Mouse (Mus musculus): ENCODE measurements around the gene Hif1an. TPM values are rescaled to one million over a fixed set of nuclear protein-coding genes. Genes with fewer than 3 reads are reported as not detected.

The Hif1an gene
- polyA plus RNA-seq, 1 experiment, result 14.9 TPM

- no peak overlapping the region for H3K4me3 ChIP-seq (replicated peaks; ENCODE audit: control insufficient read depth, low read depth, low read length)
- peaks cover 4% of the 10 kb centered on the region for H3K4me1 ChIP-seq (ENCODE audit: control insufficient read depth, insufficient read depth, low read length)
- 80% methylated on average over 10 of the region's 10 CpGs for WGBS
- TF ChIP-seq CTCF (IDR thresholded peaks at IDR 0.05; ENCODE audit: control insufficient read depth, insufficient read depth, low read length) (no peak), POLR2A (IDR thresholded peaks at IDR 0.05; ENCODE audit: borderline replicate concordance, control insufficient read depth, low read depth, low read length) (no peak)
- no peak overlapping the region for H3K27ac ChIP-seq (ENCODE audit: control insufficient read depth, insufficient read depth, low read depth, low read length, poor library complexity)
Measured at GRCm38 (mm10) chr19:44582103-44582502, 19.5 kb downstream of the Hif1an start.

GRCm38 (mm10) chr19:44582638-44583309, 20.1 kb downstream of the Hif1an start:
- no peak overlapping the region for H3K27ac ChIP-seq (ENCODE audit: control insufficient read depth, insufficient read depth, low read depth, low read length, poor library complexity)
- 36% methylated on average over 9 of the region's 9 CpGs for WGBS
- peaks cover 2% of the 10 kb centered on the region; the same call in 1 of the 2 replicates for H3K4me1 ChIP-seq (ENCODE audit: control insufficient read depth, insufficient read depth, low read length)
- H3K4me3 ChIP-seq (replicated peaks; ENCODE audit: control insufficient read depth, low read depth, low read length), result no peak overlapping the region
- TF ChIP-seq POLR2A (IDR thresholded peaks at IDR 0.05; ENCODE audit: borderline replicate concordance, control insufficient read depth, low read depth, low read length) (no peak), CTCF (IDR thresholded peaks at IDR 0.05; ENCODE audit: control insufficient read depth, insufficient read depth, low read length) (peak; percentile 100)

DNA sequence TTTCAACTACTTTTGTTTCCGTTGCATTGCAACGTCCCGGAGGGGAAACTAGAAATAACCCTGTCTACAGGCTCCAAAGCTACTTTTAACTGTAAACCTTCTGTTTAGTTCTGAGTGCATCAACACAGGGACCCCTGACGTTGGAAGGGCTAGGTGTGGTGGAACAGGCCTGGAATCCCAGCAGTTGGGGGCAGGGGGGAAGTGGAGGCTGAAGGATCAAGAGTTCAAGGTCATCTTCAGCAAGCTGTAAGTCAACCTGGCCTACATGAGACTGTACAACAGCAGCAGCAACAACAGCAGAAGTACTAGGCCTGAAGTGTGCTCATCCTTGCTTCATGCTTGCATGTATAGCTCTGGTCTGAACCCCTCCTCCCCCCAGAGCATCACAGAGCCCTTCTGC, 25.4 kb downstream of the Hif1an start:
- Histone ChIP-seq H3K27ac (ENCODE audit: control insufficient read depth, insufficient read depth, low read depth, low read length, poor library complexity) (no peak overlapping the region), H3K4me3 (replicated peaks; ENCODE audit: control insufficient read depth, low read depth, low read length) (no peak overlapping the region), H3K4me1 (ENCODE audit: control insufficient read depth, insufficient read depth, low read length) (peaks cover 2% of the 10 kb centered on the region; the same call in 1 of the 2 replicates)
- 46% methylated on average over 4 of the region's 4 CpGs for WGBS
- TF ChIP-seq CTCF (IDR thresholded peaks at IDR 0.05; ENCODE audit: control insufficient read depth, insufficient read depth, low read length), result no peak

DNA sequence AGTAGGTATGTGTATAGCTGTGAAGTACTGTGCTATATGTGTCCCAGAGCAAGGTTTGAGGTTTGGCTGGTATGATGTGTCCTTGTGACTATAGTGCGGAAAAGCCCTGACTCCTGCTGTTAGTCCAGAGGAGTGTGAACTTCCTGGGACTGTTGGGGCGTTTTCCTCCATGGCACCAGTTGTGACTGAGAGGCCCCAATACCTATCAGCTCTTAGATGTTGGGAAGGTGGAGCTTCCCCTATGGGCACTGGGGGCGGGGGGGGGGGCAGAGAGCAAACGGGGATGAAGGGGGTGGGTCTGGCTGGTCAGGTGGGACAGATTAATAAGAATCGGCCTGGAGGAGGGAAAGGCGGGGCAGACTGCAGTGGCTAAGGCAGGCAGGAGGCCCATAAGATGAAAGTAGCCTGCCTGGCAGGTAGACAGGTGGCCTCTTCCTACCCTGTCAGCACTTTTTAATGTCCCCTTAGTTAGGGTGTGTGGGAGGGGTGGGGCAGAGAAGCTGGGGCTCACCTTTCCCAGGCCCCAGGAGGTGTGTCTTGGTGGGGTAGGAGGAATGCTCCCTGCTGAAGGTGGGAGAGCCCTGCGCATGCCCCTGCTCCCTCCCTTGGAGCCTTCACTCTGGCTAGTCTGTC, 27.1 kb downstream of the Hif1an start:
- Histone ChIP-seq H3K4me1 (ENCODE audit: control insufficient read depth, insufficient read depth, low read length) (peaks cover 2% of the 10 kb centered on the region; the same call in 1 of the 2 replicates), H3K4me3 (replicated peaks; ENCODE audit: control insufficient read depth, low read depth, low read length) (no peak overlapping the region), H3K27ac (ENCODE audit: control insufficient read depth, insufficient read depth, low read depth, low read length, poor library complexity) (no peak overlapping the region)
- no peak for TF ChIP-seq POLR2A (IDR thresholded peaks at IDR 0.05; ENCODE audit: borderline replicate concordance, control insufficient read depth, low read depth, low read length)
- TF ChIP-seq CTCF (IDR thresholded peaks at IDR 0.05; ENCODE audit: control insufficient read depth, insufficient read depth, low read length), result no peak
- 70% methylated on average over 7 of the region's 7 CpGs for WGBS

DNA sequence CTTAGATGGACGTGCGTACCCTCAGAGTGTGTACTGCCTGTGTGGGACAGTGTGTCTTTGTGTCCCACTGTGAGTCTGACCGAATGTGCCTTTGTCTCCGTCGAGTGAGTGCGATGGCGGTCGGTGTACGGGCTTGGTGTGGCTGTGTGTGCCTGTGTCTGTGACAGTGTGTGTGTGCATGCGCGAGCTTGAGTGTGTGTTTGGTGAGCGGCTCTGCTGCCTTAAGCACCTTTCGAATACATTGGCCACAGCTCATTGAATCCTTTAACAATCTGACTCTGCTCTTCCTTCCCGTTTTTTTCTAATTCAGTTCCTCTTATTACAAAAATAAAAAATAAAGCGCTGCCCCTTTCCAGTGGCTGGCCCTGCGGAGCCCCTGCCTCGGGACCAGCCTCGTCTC, 28.3 kb downstream of the Hif1an start:
- Histone ChIP-seq H3K4me1 (ENCODE audit: control insufficient read depth, insufficient read depth, low read length) (peaks cover 2% of the 10 kb centered on the region; the same call in 1 of the 2 replicates), H3K4me3 (replicated peaks; ENCODE audit: control insufficient read depth, low read depth, low read length) (no peak overlapping the region), H3K27ac (ENCODE audit: control insufficient read depth, insufficient read depth, low read depth, low read length, poor library complexity) (no peak overlapping the region)
- WGBS, result 31% methylated on average over 18 of the region's 18 CpGs
- no peak for TF ChIP-seq POLR2A (IDR thresholded peaks at IDR 0.05; ENCODE audit: borderline replicate concordance, control insufficient read depth, low read depth, low read length)
- TF ChIP-seq CTCF (IDR thresholded peaks at IDR 0.05; ENCODE audit: control insufficient read depth, insufficient read depth, low read length), result no peak

DNA sequence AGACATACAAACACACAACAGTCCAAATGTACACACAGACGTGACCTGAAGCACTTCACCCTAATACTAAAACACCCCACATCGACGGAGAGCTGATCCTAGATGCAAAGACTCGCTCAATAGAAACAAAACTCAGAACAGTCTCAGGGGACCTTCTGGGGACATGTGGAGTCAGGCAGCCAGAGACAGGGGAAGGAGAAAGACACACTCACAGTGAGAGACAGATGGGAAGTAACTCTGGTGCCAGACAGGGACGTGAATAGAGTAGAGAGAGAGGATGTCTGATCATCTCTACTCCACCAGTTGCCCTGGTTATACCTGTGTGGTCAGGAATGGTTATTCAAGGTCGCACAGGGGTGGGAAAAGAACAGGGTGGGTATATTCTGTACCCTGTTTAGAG, 29.0 kb downstream of the Hif1an start:
- no peak for TF ChIP-seq POLR2A (IDR thresholded peaks at IDR 0.05; ENCODE audit: borderline replicate concordance, control insufficient read depth, low read depth, low read length)
- TF ChIP-seq CTCF (IDR thresholded peaks at IDR 0.05; ENCODE audit: control insufficient read depth, insufficient read depth, low read length), result no peak

GRCm38 (mm10) chr19:44594180-44594579, 31.5 kb downstream of the Hif1an start:
- Histone ChIP-seq H3K27ac (ENCODE audit: control insufficient read depth, insufficient read depth, low read depth, low read length, poor library complexity) (no peak overlapping the region), H3K4me1 (ENCODE audit: control insufficient read depth, insufficient read depth, low read length) (peaks cover 2% of the 10 kb centered on the region; the same call in 1 of the 2 replicates), H3K4me3 (replicated peaks; ENCODE audit: control insufficient read depth, low read depth, low read length) (no peak overlapping the region)
- WGBS, result 88% methylated on average over 14 of the region's 14 CpGs
- no peak for TF ChIP-seq POLR2A (IDR thresholded peaks at IDR 0.05; ENCODE audit: borderline replicate concordance, control insufficient read depth, low read depth, low read length)
- no peak for TF ChIP-seq CTCF (IDR thresholded peaks at IDR 0.05; ENCODE audit: control insufficient read depth, insufficient read depth, low read length)

More for the DNA sequence above, 29.0 kb downstream of the Hif1an start:
- WGBS, result 47% methylated on average over 6 of the region's 6 CpGs
- H3K4me1 ChIP-seq (ENCODE audit: control insufficient read depth, insufficient read depth, low read length), result peaks cover 2% of the 10 kb centered on the region; the same call in 1 of the 2 replicates
- H3K27ac ChIP-seq (ENCODE audit: control insufficient read depth, insufficient read depth, low read depth, low read length, poor library complexity), result no peak overlapping the region
- no peak overlapping the region for H3K4me3 ChIP-seq (replicated peaks; ENCODE audit: control insufficient read depth, low read depth, low read length)

- Histone ChIP-seq H3K4me3 (replicated peaks; ENCODE audit: control insufficient read depth, low read depth, low read length) (no peak overlapping the region), H3K4me1 (ENCODE audit: control insufficient read depth, insufficient read depth, low read length) (no peaks in the 10 kb centered on the region), H3K27ac (ENCODE audit: control insufficient read depth, insufficient read depth, low read depth, low read length, poor library complexity) (no peak overlapping the region)
- no peak for TF ChIP-seq CTCF (IDR thresholded peaks at IDR 0.05; ENCODE audit: control insufficient read depth, insufficient read depth, low read length)
- TF ChIP-seq POLR2A (IDR thresholded peaks at IDR 0.05; ENCODE audit: borderline replicate concordance, control insufficient read depth, low read depth, low read length), result no peak
- WGBS, result 49% methylated on average over 7 of the region's 7 CpGs
Measured at GRCm38 (mm10) chr19:44618166-44618565, 55.5 kb downstream of the Hif1an start.

Other genes starting within 250 kb of the Hif1an start
- gene Scd4, start 229.8 kb upstream of the Hif1an start, polyA plus RNA-seq (2011; ENCODE audit: insufficient read depth, insufficient read length, low replicate concordance, missing spikeins), result not detected in 2 replicates
- gene Scd1, start 155.0 kb upstream of the Hif1an start, polyA plus RNA-seq (2011; ENCODE audit: insufficient read depth, insufficient read length, low replicate concordance, missing spikeins), result 29.4 and 37.4 TPM in 2 replicates
- not detected in 2 replicates for gene Wnt8b, start 69.4 kb upstream of the Hif1an start, polyA plus RNA-seq (2011; ENCODE audit: insufficient read depth, insufficient read length, low replicate concordance, missing spikeins)
- gene Sec31b, start 17.0 kb upstream of the Hif1an start, polyA plus RNA-seq (2011; ENCODE audit: insufficient read depth, insufficient read length, low replicate concordance, missing spikeins), result 0.54 and 1.3 TPM in 2 replicates
- gene Gm20538, start 10.0 kb upstream of the Hif1an start, polyA plus RNA-seq (2011; ENCODE audit: insufficient read depth, insufficient read length, low replicate concordance, missing spikeins), result 9.8 TPM in 1 of 2 replicates, not detected in the other
- 104 and 151 TPM in 2 replicates for gene Ndufb8, start 7.4 kb upstream of the Hif1an start, polyA plus RNA-seq (2011; ENCODE audit: insufficient read depth, insufficient read length, low replicate concordance, missing spikeins)
- not detected in 2 replicates for gene Pax2, start 193.2 kb downstream of the Hif1an start, polyA plus RNA-seq (2011; ENCODE audit: insufficient read depth, insufficient read length, low replicate concordance, missing spikeins)

Data from bone marrow, adult 2 months (tissue).